Mouse (Mus musculus) neural tube, embryonic 14.5 days (tissue): ENCODE data around the gene Ier5l. TPM values are rescaled to one million over a fixed set of nuclear protein-coding genes. Genes with fewer than 3 reads are reported as not detected.
A peak's percentile ranks its signal among the peaks of the same experiment; 100 is the strongest.

ENCODE experiments used
- ATAC-seq: fragments of 200-750 bp; cut with Nextera tagmentation; 2 replicates; pipeline ENCODE4 v1.8.0; 2017; ENCODE audit warnings: low read depth, mild to moderate bottlenecking, moderate TSS enrichment, moderate library complexity
- H3K27ac ChIP-seq: fragments of 300-500 bp; sonication (generic); 2 replicates; pipeline ENCODE4 v1.5.1; 2014; ENCODE audit warnings: low read depth, mild to moderate bottlenecking, control low read depth, low read length, moderate library complexity, mixed read lengths
- H3K27me3 ChIP-seq: fragments of 300-500 bp; sonication (generic); 2 replicates; pipeline ENCODE4 v1.6.1; 2014; ENCODE audit warnings: low read length; ENCODE audit not compliant: control insufficient read depth, insufficient read depth
- H3K36me3 ChIP-seq: fragments of 300-500 bp; sonication (generic); 2 replicates; pipeline ENCODE4 v1.6.1; 2014; ENCODE audit warnings: low read length, mixed read lengths; ENCODE audit not compliant: control insufficient read depth, insufficient read depth
- H3K4me1 ChIP-seq: fragments of 300-500 bp; sonication (generic); 2 replicates; pipeline ENCODE4 v1.6.1; 2014; ENCODE audit warnings: low read length; ENCODE audit not compliant: control insufficient read depth, insufficient read depth
- H3K4me2 ChIP-seq: fragments of 300-500 bp; sonication (generic); 2 replicates; pipeline ENCODE4 v1.6.1; 2014; ENCODE audit warnings: mild to moderate bottlenecking, low read depth, low read length, control low read depth
- H3K4me3 ChIP-seq: fragments of 300-500 bp; sonication (generic); 2 replicates; pipeline ENCODE4 v1.5.1; 2014; ENCODE audit warnings: low read depth, low read length, control low read depth, mixed read lengths
- H3K9ac ChIP-seq: fragments of 300-500 bp; sonication (generic); replicated peaks from 2 replicates; pipeline ENCODE4 v1.6.1; 2014; ENCODE audit warnings: low read depth, mild to moderate bottlenecking, control low read depth, low read length, mixed read lengths
- H3K9me3 ChIP-seq: fragments of 300-500 bp; sonication (generic); 2 replicates; pipeline ENCODE4 v1.6.1; 2016; ENCODE audit warnings: low read length; ENCODE audit not compliant: control insufficient read depth
- WGBS: fragments of 180-500 bp; shearing (Covaris S2); extraction: QIAGEN DNeasy Blood & Tissue Kit; methylation state at CpG from one replicate; pipeline ENCODE4 v1.1.7; 2014; 5-methylcytosine and 5-hydroxymethylcytosine counted together
- polyA plus RNA-seq: library from polyadenylated mRNA; unstranded; fragments of >200 nt; fragmentation: Nextera tagmentation; extraction: Ambion mirVana; gene quantifications from 2 replicates; pipeline ENCODE4 v1.2.1, GENCODE M21; 2014

Gene Ier5l
- polyA plus RNA-seq, 1 experiment from 2014 or later = 2.6 TPM

- Histone ChIP-seq H3K9me3 (no peaks in the 10 kb centered on the region), H3K4me3 (no peak overlapping the region), H3K4me2 (peak overlapping the region; percentile 31), H3K36me3 (no peaks in the 10 kb centered on the region), H3K9ac (no peak overlapping the region), H3K4me1 (peaks cover 3% of the 10 kb centered on the region; the same call in 1 of the 2 replicates), H3K27ac (no peak overlapping the region), H3K27me3 (no peaks in the 10 kb centered on the region)
- ATAC-seq = peak; percentile 79; the same call in 1 of the 2 replicates
- WGBS = 4% methylated on average over 9 of the region's 9 CpGs
Observed at GRCm38 (mm10) chr2:30463904-30464330, 10.1 kb downstream of the Ier5l start.

- WGBS = 26% methylated on average over 5 of the region's 5 CpGs
- no peak overlapping the region for H3K27ac ChIP-seq
- H3K4me1 ChIP-seq = peaks cover 3% of the 10 kb centered on the region; the same call in 1 of the 2 replicates
- H3K36me3 ChIP-seq = no peaks in the 10 kb centered on the region
- H3K9me3 ChIP-seq = no peaks in the 10 kb centered on the region
- no peak overlapping the region for H3K4me2 ChIP-seq
- no peak overlapping the region for H3K4me3 ChIP-seq
- no peak for ATAC-seq
- H3K27me3 ChIP-seq = no peaks in the 10 kb centered on the region
- H3K9ac ChIP-seq = no peak overlapping the region
Observed at GRCm38 (mm10) chr2:30463341-30463761, 10.7 kb downstream of the Ier5l start.

DNA sequence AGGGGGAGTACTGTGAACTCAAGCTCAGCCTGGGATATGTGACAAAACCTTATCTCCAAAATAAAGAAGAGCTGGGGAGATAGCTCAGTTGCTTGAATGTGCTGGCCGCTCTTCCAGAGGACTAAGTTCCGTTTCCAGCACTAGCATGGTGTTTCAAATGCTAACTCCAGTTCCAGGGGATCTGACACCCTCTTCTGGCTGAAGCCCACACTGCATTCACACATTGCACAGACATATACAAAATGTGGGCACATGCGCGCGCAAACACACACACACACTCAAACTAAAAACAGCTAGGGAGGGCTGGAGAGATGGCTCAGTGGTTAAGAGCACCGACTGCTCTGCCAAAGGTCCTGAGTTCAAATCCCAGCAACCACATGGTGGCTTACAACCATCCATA, 14.8 kb downstream of the Ier5l start:
- Histone ChIP-seq H3K36me3 (no peaks in the 10 kb centered on the region), H3K27me3 (no peaks in the 10 kb centered on the region), H3K9ac (no peak overlapping the region), H3K9me3 (no peaks in the 10 kb centered on the region), H3K4me1 (peaks cover 3% of the 10 kb centered on the region; the same call in 1 of the 2 replicates), H3K4me3 (no peak overlapping the region), H3K4me2 (no peak overlapping the region), H3K27ac (no peak overlapping the region)
- no peak for ATAC-seq
- 83% methylated on average over 6 of the region's 6 CpGs for WGBS

DNA sequence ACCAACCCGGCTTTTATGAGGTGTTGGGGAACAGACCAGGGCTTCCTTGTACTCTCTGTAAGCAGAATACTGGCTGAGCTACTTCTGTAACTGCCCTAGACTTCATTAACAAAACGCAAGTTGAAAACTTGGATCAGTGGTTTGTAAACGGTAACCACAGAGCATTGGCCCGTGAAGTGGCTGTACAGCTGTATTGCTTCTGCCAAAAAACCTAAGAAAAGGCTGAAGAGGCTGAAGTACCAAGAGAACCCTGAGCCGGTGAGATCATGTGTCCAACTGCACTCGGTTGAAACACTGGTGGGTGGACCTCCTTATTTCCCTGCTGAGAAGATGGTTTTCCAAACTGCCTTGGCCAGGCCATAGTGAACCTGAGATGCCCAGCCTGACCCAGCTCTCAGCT, 15.7 kb downstream of the Ier5l start:
- no peaks in the 10 kb centered on the region for H3K27me3 ChIP-seq
- peaks cover under 1% of the 10 kb centered on the region; the same call in 1 of the 2 replicates for H3K4me1 ChIP-seq
- no peaks in the 10 kb centered on the region for H3K36me3 ChIP-seq
- no peak overlapping the region for H3K9ac ChIP-seq
- no peak overlapping the region for H3K4me3 ChIP-seq
- H3K4me2 ChIP-seq = no peak overlapping the region
- no peak for ATAC-seq
- 90% methylated on average over 6 of the region's 6 CpGs for WGBS
- no peak overlapping the region for H3K27ac ChIP-seq
- no peaks in the 10 kb centered on the region for H3K9me3 ChIP-seq

DNA sequence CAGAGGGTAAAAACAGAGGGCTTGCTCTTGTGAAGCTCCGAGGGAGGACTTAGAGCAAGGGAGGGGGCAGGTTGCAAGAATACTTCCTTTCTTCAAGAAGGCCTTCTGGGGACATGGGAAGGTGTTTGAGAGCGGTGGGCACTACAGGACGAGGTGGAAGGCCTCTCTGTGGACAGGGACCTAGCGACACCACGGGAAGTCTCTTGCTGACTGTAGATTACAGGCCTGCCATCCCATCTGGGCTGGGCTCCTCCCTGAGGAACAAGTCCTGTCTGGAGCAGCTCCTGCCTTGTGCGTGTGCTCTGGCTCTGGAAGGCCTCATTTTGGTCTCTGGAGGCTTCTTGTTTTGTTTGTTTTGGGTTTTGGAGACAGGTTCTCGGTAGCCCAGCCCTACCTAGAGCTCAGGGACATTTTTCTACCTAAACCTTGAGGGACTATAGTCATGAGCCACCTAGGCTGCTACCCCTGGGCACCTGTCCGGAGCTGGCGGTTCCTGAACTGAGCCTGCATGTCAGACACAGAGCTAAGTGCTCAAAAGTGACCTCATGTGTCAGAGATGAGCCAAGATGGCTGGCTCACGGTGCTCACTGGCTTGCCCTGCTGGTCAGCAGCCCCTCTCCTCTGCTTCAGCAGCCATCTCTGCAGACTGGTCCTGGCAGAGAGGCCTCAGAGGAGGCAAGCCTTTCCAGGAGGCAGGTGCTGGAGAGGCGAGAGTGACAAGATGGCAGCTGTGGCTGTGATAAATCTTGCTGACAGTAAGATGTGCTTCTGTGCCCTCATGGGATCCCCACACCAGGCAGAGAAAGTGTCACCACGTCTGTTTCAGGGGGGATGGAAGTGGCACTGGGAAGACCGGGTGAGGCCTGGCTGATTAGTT, 17.7 kb downstream of the Ier5l start:
- Histone ChIP-seq H3K4me2 (no peak overlapping the region), H3K36me3 (no peaks in the 10 kb centered on the region), H3K27me3 (no peaks in the 10 kb centered on the region), H3K4me3 (no peak overlapping the region), H3K4me1 (no peaks in the 10 kb centered on the region), H3K9ac (no peak overlapping the region), H3K9me3 (no peaks in the 10 kb centered on the region), H3K27ac (0 out of 2 replicates have a peak overlapping the region, but pooled peaks have one; percentile 13)
- 60% methylated on average over 13 of the region's 13 CpGs for WGBS
- 0 out of 2 replicates have a peak, but pooled peaks have one; percentile 34 for ATAC-seq

DNA sequence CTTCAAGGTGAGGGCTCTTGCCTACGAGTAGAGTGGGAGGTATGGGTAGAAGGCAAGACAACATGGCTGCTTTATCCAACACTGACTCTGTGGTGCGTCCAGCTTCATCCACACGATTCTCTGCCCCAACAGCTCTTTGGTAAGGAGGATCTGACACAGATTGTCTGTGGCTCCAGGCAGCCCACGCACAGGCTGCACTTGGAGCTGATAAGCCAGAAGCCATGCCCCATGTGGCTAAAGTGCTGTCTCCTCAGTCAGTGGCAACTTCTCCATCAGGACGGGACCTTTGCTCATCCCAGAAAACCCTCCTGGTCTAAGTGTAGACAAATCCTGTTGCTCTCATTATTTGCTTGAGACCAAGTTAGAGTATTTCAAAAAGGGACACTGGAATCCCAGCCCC, 19.4 kb downstream of the Ier5l start:
- Histone ChIP-seq H3K27ac (no peak overlapping the region), H3K27me3 (no peaks in the 10 kb centered on the region), H3K9ac (no peak overlapping the region), H3K4me1 (no peaks in the 10 kb centered on the region), H3K9me3 (no peaks in the 10 kb centered on the region), H3K36me3 (no peaks in the 10 kb centered on the region), H3K4me2 (no peak overlapping the region), H3K4me3 (no peak overlapping the region)
- WGBS = 89% methylated on average over 5 of the region's 5 CpGs
- no peak for ATAC-seq

DNA sequence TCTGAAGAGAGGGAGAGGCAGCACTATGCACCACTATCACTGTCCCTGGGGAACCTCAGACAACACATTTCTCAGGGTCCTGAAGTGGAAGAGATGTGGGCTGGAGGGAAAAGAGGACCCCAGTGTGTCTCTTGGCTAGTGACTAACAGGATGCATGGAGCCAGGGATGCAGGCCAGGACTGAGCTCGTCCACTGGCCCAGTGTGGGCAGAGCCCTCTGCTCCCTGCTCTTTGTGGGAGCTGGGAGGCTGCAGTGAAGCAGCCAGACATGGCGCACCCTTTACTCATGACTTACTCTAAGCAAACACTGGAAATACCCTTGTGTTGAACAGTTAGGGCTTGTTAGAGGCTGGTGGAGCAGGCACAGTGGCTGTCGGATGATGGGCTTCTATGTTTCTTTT, 20.4 kb downstream of the Ier5l start:
- H3K4me3 ChIP-seq = no peak overlapping the region
- H3K27me3 ChIP-seq = no peaks in the 10 kb centered on the region
- no peak for ATAC-seq
- H3K9me3 ChIP-seq = no peaks in the 10 kb centered on the region
- no peak overlapping the region for H3K4me2 ChIP-seq
- H3K4me1 ChIP-seq = no peaks in the 10 kb centered on the region
- H3K9ac ChIP-seq = no peak overlapping the region
- H3K27ac ChIP-seq = no peak overlapping the region
- H3K36me3 ChIP-seq = no peaks in the 10 kb centered on the region
- 87% methylated on average over 3 of the region's 3 CpGs for WGBS

- 0 out of 2 replicates have a peak, but pooled peaks cover 3% of the 10 kb centered on the region for H3K36me3 ChIP-seq
- no peaks in the 10 kb centered on the region for H3K9me3 ChIP-seq
- H3K4me2 ChIP-seq = no peak overlapping the region
- H3K27me3 ChIP-seq = no peaks in the 10 kb centered on the region
- no peak for ATAC-seq
- no peak overlapping the region for H3K27ac ChIP-seq
- H3K4me3 ChIP-seq = no peak overlapping the region
- H3K9ac ChIP-seq = no peak overlapping the region
- H3K4me1 ChIP-seq = no peaks in the 10 kb centered on the region
- 80% methylated on average over 3 of the region's 3 CpGs for WGBS
Observed at GRCm38 (mm10) chr2:30451525-30451924, 22.5 kb downstream of the Ier5l start.

- Histone ChIP-seq H3K4me2 (no peak overlapping the region), H3K9ac (no peak overlapping the region), H3K36me3 (peaks cover 7% of the 10 kb centered on the region; the same call in 1 of the 2 replicates), H3K27ac (no peak overlapping the region), H3K27me3 (no peaks in the 10 kb centered on the region), H3K4me1 (no peaks in the 10 kb centered on the region), H3K4me3 (no peak overlapping the region), H3K9me3 (no peaks in the 10 kb centered on the region)
- no peak for ATAC-seq
- 67% methylated on average over 1 of the region's 1 CpGs for WGBS
Observed at GRCm38 (mm10) chr2:30450530-30450929, 23.5 kb downstream of the Ier5l start.
